Mouse (Mus musculus): ENCODE measurements around the gene Lyzl4. TPM values are rescaled to one million over a fixed set of nuclear protein-coding genes. Genes with fewer than 3 reads are reported as not detected.
A peak's percentile ranks its signal among the peaks of the same experiment; 100 is the strongest.
"Not testable (repeated sequence)": the region's sequence is repeated elsewhere in the genome, so short reads cannot be mapped to it uniquely, and the experiment has no call there.

Gene Lyzl4
- polyA plus RNA-seq, 1 experiment, result 0.38 TPM

DNA sequence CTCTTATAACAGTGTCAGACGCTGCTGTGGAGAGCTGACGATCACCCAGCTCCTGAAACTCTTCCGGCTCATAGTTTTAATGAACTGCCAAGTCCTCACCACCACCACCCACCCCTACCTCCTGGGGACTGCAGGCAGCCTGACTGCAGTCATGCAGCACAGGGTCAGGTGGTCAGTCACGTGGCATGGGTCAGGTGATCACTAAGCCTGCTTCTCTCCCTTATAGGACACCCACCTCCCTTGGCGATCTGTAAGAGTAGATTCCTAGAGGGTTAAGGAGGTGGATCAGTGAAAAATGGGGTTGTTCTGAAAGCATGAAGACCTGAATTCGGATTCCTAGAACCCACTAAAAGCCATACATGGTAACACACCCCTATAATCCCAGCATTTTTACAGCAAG, 42.3 kb downstream of the Lyzl4 start:
- 77% methylated on average over 6 of the region's 6 CpGs for WGBS
- no peak overlapping the region for H3K27ac ChIP-seq (ENCODE audit: insufficient read depth, low read length)
- TF ChIP-seq POLR2A (IDR thresholded peaks at IDR 0.05; ENCODE audit: borderline replicate concordance, insufficient read depth, low read length) (no peak), CTCF (IDR thresholded peaks at IDR 0.05; ENCODE audit: borderline replicate concordance, insufficient read depth, low read depth, low read length) (no peak)
- peaks cover 11% of the 10 kb centered on the region for H3K4me1 ChIP-seq (ENCODE audit: control insufficient read depth, insufficient read depth, low read length)
- no peaks in the 10 kb centered on the region for H3K27me3 ChIP-seq (ENCODE audit: control insufficient read depth, insufficient read depth, low read length)
- DNase-seq, result no peak
- no peak overlapping the region for H3K4me3 ChIP-seq (replicated peaks; ENCODE audit: insufficient read depth, low read depth, low read length)

DNA sequence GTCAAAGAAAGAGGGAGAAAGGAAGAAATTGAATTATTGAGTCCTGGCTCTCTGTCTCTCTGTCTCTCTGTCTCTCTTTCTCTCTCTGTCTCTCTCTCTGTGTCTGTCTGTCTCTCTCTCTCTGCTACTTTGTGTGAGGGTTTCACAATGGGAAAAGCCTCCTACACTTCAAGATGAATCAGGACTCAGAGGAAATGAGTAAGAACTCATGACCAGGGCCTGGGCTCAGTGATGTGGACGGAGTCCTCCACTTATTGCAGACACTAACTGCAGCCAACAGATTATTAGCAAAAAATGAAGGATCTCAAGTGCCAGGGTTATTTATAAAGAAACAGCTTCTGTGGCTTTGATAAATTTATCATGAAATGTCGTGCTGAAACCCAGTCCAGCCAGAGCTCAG, 43.8 kb downstream of the Lyzl4 start:
- 90% methylated on average over 2 of the region's 2 CpGs for WGBS
- no peak for DNase-seq
- Histone ChIP-seq H3K27ac (ENCODE audit: insufficient read depth, low read length) (no peak overlapping the region), H3K4me1 (ENCODE audit: control insufficient read depth, insufficient read depth, low read length) (peaks cover 14% of the 10 kb centered on the region), H3K27me3 (ENCODE audit: control insufficient read depth, insufficient read depth, low read length) (no peaks in the 10 kb centered on the region), H3K4me3 (replicated peaks; ENCODE audit: insufficient read depth, low read depth, low read length) (no peak overlapping the region)
- TF ChIP-seq POLR2A (IDR thresholded peaks at IDR 0.05; ENCODE audit: borderline replicate concordance, insufficient read depth, low read length), result no peak
- TF ChIP-seq CTCF (IDR thresholded peaks at IDR 0.05; ENCODE audit: borderline replicate concordance, insufficient read depth, low read depth, low read length), result no peak

- TF ChIP-seq CTCF (IDR thresholded peaks at IDR 0.05; ENCODE audit: borderline replicate concordance, insufficient read depth, low read depth, low read length), result no peak
- no peak for TF ChIP-seq POLR2A (IDR thresholded peaks at IDR 0.05; ENCODE audit: borderline replicate concordance, insufficient read depth, low read length)
- no peak overlapping the region for H3K27ac ChIP-seq (ENCODE audit: insufficient read depth, low read length)
- no peak overlapping the region for H3K4me3 ChIP-seq (replicated peaks; ENCODE audit: insufficient read depth, low read depth, low read length)
- H3K27me3 ChIP-seq (ENCODE audit: control insufficient read depth, insufficient read depth, low read length), result no peaks in the 10 kb centered on the region
- 52% methylated on average over 4 of the region's 4 CpGs for WGBS
- no peak for DNase-seq
- peaks cover 10% of the 10 kb centered on the region; the same call in 1 of the 2 replicates for H3K4me1 ChIP-seq (ENCODE audit: control insufficient read depth, insufficient read depth, low read length)
Observed at GRCm38 (mm10) chr9:121594771-121595170, 47.1 kb downstream of the Lyzl4 start.

GRCm38 (mm10) chr9:121593768-121594167, 48.1 kb downstream of the Lyzl4 start:
- H3K27me3 ChIP-seq (ENCODE audit: control insufficient read depth, insufficient read depth, low read length); DNase-seq; H3K27ac ChIP-seq (ENCODE audit: insufficient read depth, low read length); H3K4me3 ChIP-seq (replicated peaks; ENCODE audit: insufficient read depth, low read depth, low read length): not testable (repeated sequence)
- peaks cover 10% of the 10 kb centered on the region; the same call in 1 of the 2 replicates for H3K4me1 ChIP-seq (ENCODE audit: control insufficient read depth, insufficient read depth, low read length)
- 92% methylated on average over 3 of the region's 3 CpGs for WGBS

- no peak for TF ChIP-seq POLR2A (IDR thresholded peaks at IDR 0.05; ENCODE audit: borderline replicate concordance, insufficient read depth, low read length)
- no peak for TF ChIP-seq CTCF (IDR thresholded peaks at IDR 0.05; ENCODE audit: borderline replicate concordance, insufficient read depth, low read depth, low read length)
- peaks cover 10% of the 10 kb centered on the region; the same call in 1 of the 2 replicates for H3K4me1 ChIP-seq (ENCODE audit: control insufficient read depth, insufficient read depth, low read length)
- no peak overlapping the region for H3K4me3 ChIP-seq (replicated peaks; ENCODE audit: insufficient read depth, low read depth, low read length)
- no peaks in the 10 kb centered on the region for H3K27me3 ChIP-seq (ENCODE audit: control insufficient read depth, insufficient read depth, low read length)
- H3K27ac ChIP-seq (ENCODE audit: insufficient read depth, low read length), result no peak overlapping the region
- DNase-seq, result peak; percentile 32 to 69
- 12% methylated on average over 13 of the region's 13 CpGs for WGBS
Observed at GRCm38 (mm10) chr9:121592948-121593550, 48.8 kb downstream of the Lyzl4 start.

DNA sequence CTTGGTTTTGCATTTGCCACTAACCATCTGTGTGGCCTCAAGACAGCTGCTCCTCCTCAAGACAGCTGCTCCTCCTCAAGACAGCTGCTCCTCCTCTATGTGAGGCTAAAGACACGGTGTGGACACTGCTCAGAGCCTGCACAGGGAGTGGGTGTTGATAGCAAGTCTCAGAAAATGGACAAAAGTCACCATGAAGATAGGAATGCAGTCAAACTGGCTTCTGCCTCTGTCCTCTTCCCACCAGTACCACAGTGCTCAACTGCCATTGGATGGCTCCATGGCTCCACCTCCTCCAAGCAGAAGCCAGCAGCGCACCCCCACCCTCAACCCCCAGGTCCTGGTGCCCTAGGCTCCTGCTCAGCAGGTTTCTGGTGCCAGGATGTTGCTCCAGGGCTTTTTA, 52.4 kb downstream of the Lyzl4 start:
- TF ChIP-seq POLR2A (IDR thresholded peaks at IDR 0.05; ENCODE audit: borderline replicate concordance, insufficient read depth, low read length) (no peak), CTCF (IDR thresholded peaks at IDR 0.05; ENCODE audit: borderline replicate concordance, insufficient read depth, low read depth, low read length) (no peak)
- H3K4me3 ChIP-seq (replicated peaks; ENCODE audit: insufficient read depth, low read depth, low read length), result no peak overlapping the region
- H3K4me1 ChIP-seq (ENCODE audit: control insufficient read depth, insufficient read depth, low read length), result peaks cover 10% of the 10 kb centered on the region; the same call in 1 of the 2 replicates
- DNase-seq, result no peak
- WGBS, result 44% methylated on average over 2 of the region's 2 CpGs
- no peak overlapping the region for H3K27ac ChIP-seq (ENCODE audit: insufficient read depth, low read length)
- no peaks in the 10 kb centered on the region for H3K27me3 ChIP-seq (ENCODE audit: control insufficient read depth, insufficient read depth, low read length)

DNA sequence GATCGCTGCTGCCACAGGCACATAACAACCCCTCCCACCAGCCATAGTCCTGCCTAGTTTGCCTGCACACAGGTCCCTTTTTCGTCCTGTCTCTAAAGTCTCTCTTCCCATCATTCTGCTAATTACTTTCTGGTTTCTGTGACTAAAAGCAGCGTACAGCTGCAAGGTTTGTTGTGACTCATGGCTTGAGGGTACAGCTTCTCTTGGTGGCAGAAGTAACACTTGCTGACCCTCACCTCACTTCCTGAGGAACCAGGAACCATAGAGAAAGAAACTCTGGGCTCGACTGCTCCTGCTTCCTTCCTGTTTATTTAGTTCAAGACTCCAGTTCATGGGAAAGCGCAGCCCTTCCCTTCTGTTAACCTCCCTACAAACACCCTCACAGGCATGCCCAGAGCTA, 67.5 kb downstream of the Lyzl4 start:
- no peak overlapping the region for H3K4me3 ChIP-seq (replicated peaks; ENCODE audit: insufficient read depth, low read depth, low read length)
- DNase-seq, result no peak
- 68% methylated on average over 5 of the region's 5 CpGs for WGBS
- H3K27ac ChIP-seq (ENCODE audit: insufficient read depth, low read length), result no peak overlapping the region
- TF ChIP-seq CTCF (IDR thresholded peaks at IDR 0.05; ENCODE audit: borderline replicate concordance, insufficient read depth, low read depth, low read length) (no peak), POLR2A (IDR thresholded peaks at IDR 0.05; ENCODE audit: borderline replicate concordance, insufficient read depth, low read length) (no peak)
- H3K27me3 ChIP-seq (ENCODE audit: control insufficient read depth, insufficient read depth, low read length), result no peaks in the 10 kb centered on the region
- 0 out of 2 replicates have a peak, but pooled peaks cover 3% of the 10 kb centered on the region for H3K4me1 ChIP-seq (ENCODE audit: control insufficient read depth, insufficient read depth, low read length)

- TF ChIP-seq CTCF (IDR thresholded peaks at IDR 0.05; ENCODE audit: borderline replicate concordance, insufficient read depth, low read depth, low read length) (no peak), POLR2A (IDR thresholded peaks at IDR 0.05; ENCODE audit: borderline replicate concordance, insufficient read depth, low read length) (no peak)
- no peak for DNase-seq
- 9% methylated on average over 1 of the region's 1 CpGs for WGBS
- H3K27ac ChIP-seq (ENCODE audit: insufficient read depth, low read length), result no peak overlapping the region
- no peaks in the 10 kb centered on the region for H3K4me1 ChIP-seq (ENCODE audit: control insufficient read depth, insufficient read depth, low read length)
- H3K27me3 ChIP-seq (ENCODE audit: control insufficient read depth, insufficient read depth, low read length), result no peaks in the 10 kb centered on the region
- no peak overlapping the region for H3K4me3 ChIP-seq (replicated peaks; ENCODE audit: insufficient read depth, low read depth, low read length)
Observed at GRCm38 (mm10) chr9:121568451-121568850, 73.4 kb downstream of the Lyzl4 start.

All from cerebellum, adult 2 months (tissue).